In the genomic region with DNA sequence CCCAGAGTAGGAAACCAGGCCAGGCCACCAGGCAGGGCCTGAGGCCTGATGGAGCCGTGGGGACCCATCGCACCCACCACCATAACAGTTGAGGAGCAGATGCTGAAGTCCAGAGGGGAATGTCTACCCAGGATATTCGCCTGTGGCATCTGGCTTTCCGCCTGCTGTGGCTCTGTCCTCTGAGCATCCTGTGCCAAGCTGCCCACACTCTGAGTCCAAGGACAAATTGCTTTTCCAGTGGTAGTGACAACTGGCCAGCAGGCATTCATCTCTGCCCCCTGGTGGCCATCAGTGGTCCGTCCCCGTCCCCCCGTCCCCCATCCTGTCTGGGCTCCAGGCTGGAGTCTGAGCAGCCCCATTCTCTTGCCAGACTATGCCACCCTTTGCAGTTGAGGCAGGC, we compare ENCODE assay signal across 9 mouse cellular contexts. TPM values are rescaled to one million over a fixed set of nuclear protein-coding genes. Genes with fewer than 3 reads are reported as not detected.
A peak's percentile ranks its signal among the peaks of the same experiment; 100 is the strongest.
DNase-seq lines count a peak whose midpoint lies in the region; ATAC-seq lines count a peak whose summit lies in the region.
"Had no signal": no experiment of that assay in that cellular context is flagged by ENCODE, and none has a peak within 500 bp of the region (broad histone marks: within the 10 kb centered on the region; RNA-seq: fewer than 3 reads in every experiment).

No protein-coding gene starts in this region.

- H3K27ac ChIP-seq in midbrain, embryonic 10.5 days (replicated peaks), result no peak overlapping the region
- H3K27ac ChIP-seq in midbrain, embryonic 15.5 days, result no peak overlapping the region
- H3K27ac ChIP-seq: embryonic facial prominence, embryonic 13.5 days had no signal

- H3K36me3 ChIP-seq in midbrain, embryonic 10.5 days, result no peaks in the 10 kb centered on the region
- H3K36me3 ChIP-seq in midbrain, embryonic 15.5 days (replicated peaks), result no peaks in the 10 kb centered on the region

- peaks cover 31% of the 10 kb centered on the region for H3K4me1 ChIP-seq in midbrain, embryonic 10.5 days
- peaks cover 30% of the 10 kb centered on the region for H3K4me1 ChIP-seq in midbrain, embryonic 15.5 days

- H3K4me2 ChIP-seq in midbrain, embryonic 15.5 days, result no peak overlapping the region
- H3K4me2 ChIP-seq: embryonic facial prominence, embryonic 13.5 days had no signal

- no peaks in the 10 kb centered on the region for H3K27me3 ChIP-seq in midbrain, embryonic 10.5 days (ENCODE audit: low read depth, poor library complexity, severe bottlenecking)
- H3K27me3 ChIP-seq in midbrain, embryonic 15.5 days (replicated peaks), result no peaks in the 10 kb centered on the region
- H3K27me3 ChIP-seq: embryonic facial prominence, embryonic 13.5 days had no signal

- peak; percentile 56 for DNase-seq in midbrain, embryonic 10.5 days (ENCODE audit: low spot score)
- peak; percentile 83 to 93 for DNase-seq in adrenal gland, adult (ENCODE audit: inconsistent age in 2 of 2, low spot score in 1 of 2)
- DNase-seq in embryo, embryonic 10 days (ENCODE audit: low spot score), result peak; percentile 76
- DNase-seq in heart, postnatal 10 days, result peak; percentile 78 to 81
- DNase-seq in left cerebral cortex, postnatal 4 days, result peak; percentile 75
- peak; percentile 46 for DNase-seq in ovary, postnatal 14 days (ENCODE audit: low spot score)
- DNase-seq in yolk sac, embryonic 10.5 days (ENCODE audit: low spot score), result no peak

- H3K9ac ChIP-seq in midbrain, embryonic 15.5 days, result no peak overlapping the region
- H3K9ac ChIP-seq: embryonic facial prominence, embryonic 13.5 days had no signal

- intact Hi-C loops in heart, postnatal 10 days (cut with DNase I), result loop anchor here (1.0 to 2.0 kb wide), 2 partner anchors 27 to 109 kb away; no protein-coding TSS in a partner anchor
- intact Hi-C loops in left cerebral cortex, postnatal 4 days (cut with DNase I), result no loop called here

- ATAC-seq in midbrain, embryonic 15.5 days (replicated peaks), result no peak

- no peaks in the 10 kb centered on the region for H3K9me3 ChIP-seq in midbrain, embryonic 10.5 days (replicated peaks)
- H3K9me3 ChIP-seq in midbrain, embryonic 15.5 days, result no peaks in the 10 kb centered on the region
- H3K9me3 ChIP-seq: embryonic facial prominence, embryonic 13.5 days had no signal

- H3K4me3 ChIP-seq in midbrain, embryonic 10.5 days, result no peak overlapping the region
- H3K4me3 ChIP-seq in midbrain, embryonic 15.5 days, result no peak overlapping the region
- H3K4me3 ChIP-seq: embryonic facial prominence, embryonic 13.5 days had no signal

- 56% methylated on average over 7 of the region's 7 CpGs for WGBS in midbrain, embryonic 10.5 days
- 61% methylated on average over 7 of the region's 7 CpGs for WGBS in midbrain, embryonic 15.5 days

RNA-seq across cellular contexts. Expression of a gene that starts 23.0 kb away (rescaled TPM):
- 10.5 and 11.3 TPM in 2 replicates for polyA plus RNA-seq in midbrain, embryonic 10.5 days (2016; fragmentation: Nextera tagmentation; extraction: Ambion mirVana)
- 3.0 and 3.6 TPM in 2 replicates for polyA plus RNA-seq in midbrain, embryonic 15.5 days (2015; fragmentation: Nextera tagmentation; extraction: Ambion mirVana)
- total RNA-seq in heart, postnatal 10 days (2021), result 1 to 10 TPM; 1.5 to 3.7 TPM
- total RNA-seq in left cerebral cortex, postnatal 4 days (2021), result 1 to 10 TPM; 1.2 to 2.4 TPM
